Mouse (Mus musculus) kidney, embryonic 16.5 days (tissue): ENCODE measurements around the gene Cxcr4. TPM values are rescaled to one million over a fixed set of nuclear protein-coding genes. Genes with fewer than 3 reads are reported as not detected.
A peak's percentile ranks its signal among the peaks of the same experiment; 100 is the strongest.

ENCODE experiments used
- ATAC-seq: fragments of 200-750 bp; cut with Nextera tagmentation; 2 replicates; pipeline ENCODE4 v1.8.0; 2017; ENCODE audit warnings: moderate TSS enrichment; ENCODE audit not compliant: low FRiP score, low TSS enrichment
- H3K27ac ChIP-seq: fragments of 300-500 bp; sonication (generic); 2 replicates; pipeline ENCODE4 v1.5.1; 2014; ENCODE audit warnings: low read length
- H3K27me3 ChIP-seq: fragments of 300-500 bp; sonication (generic); 2 replicates; pipeline ENCODE4 v1.6.1; 2014; ENCODE audit warnings: low read length, control low read depth, mixed read lengths; ENCODE audit not compliant: insufficient read depth
- H3K36me3 ChIP-seq: fragments of 300-500 bp; sonication (generic); 2 replicates; pipeline ENCODE4 v1.6.1; 2014; ENCODE audit warnings: low read length, control low read depth, mixed read lengths; ENCODE audit not compliant: insufficient read depth
- H3K4me1 ChIP-seq: fragments of 300-500 bp; sonication (generic); 2 replicates; pipeline ENCODE4 v1.6.1; 2014; ENCODE audit warnings: low read length, control low read depth, mixed read lengths; ENCODE audit not compliant: insufficient read depth
- H3K4me2 ChIP-seq: fragments of 300-500 bp; sonication (generic); replicated peaks from 2 replicates; pipeline ENCODE4 v1.6.1; 2014; ENCODE audit warnings: low read depth, low read length
- H3K4me3 ChIP-seq: fragments of 300-500 bp; sonication (generic); 2 replicates; pipeline ENCODE4 v1.5.1; 2014; ENCODE audit warnings: mild to moderate bottlenecking, low read length
- H3K9ac ChIP-seq: fragments of 300-500 bp; sonication (generic); replicated peaks from 2 replicates; pipeline ENCODE4 v1.6.1; 2014; ENCODE audit warnings: low read length
- H3K9me3 ChIP-seq: fragments of 300-500 bp; sonication (generic); 2 replicates; pipeline ENCODE4 v1.6.1; 2016; ENCODE audit warnings: low read length, control low read depth
- WGBS: fragments of 180-500 bp; shearing (Covaris S2); extraction: QIAGEN DNeasy Blood & Tissue Kit; methylation state at CpG from one replicate; pipeline ENCODE4 v1.1.7; 2014; 5-methylcytosine and 5-hydroxymethylcytosine counted together
- polyA plus RNA-seq: library from polyadenylated mRNA; unstranded; fragments of >200 nt; fragmentation: Nextera tagmentation; extraction: Ambion mirVana; gene quantifications from 2 replicates; pipeline ENCODE4 v1.2.1, GENCODE M21; 2015

Gene Cxcr4
- polyA plus RNA-seq, 1 experiment from 2014 or later: 8.7 TPM

DNA sequence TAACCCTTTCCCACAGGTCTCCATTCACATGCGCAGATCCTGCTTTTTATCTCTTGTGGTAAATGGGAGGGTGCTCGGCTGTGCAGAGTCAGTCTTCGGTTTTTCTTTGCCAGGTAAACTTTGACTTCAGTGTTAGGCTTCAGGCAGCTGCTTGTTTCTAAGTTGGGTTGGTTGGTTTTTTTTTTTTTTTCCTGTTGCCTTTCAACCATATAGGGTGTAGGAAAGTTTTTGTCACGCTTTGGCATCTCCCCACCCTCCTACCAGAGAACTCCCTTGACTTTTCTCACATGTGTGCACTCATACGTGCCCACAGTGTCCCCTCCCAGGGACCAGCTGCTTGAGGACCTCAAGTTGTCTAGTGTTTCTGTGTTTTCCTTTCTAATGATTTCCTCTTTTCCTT is 9.2 kb upstream of the Cxcr4 start:
- no peaks in the 10 kb centered on the region for H3K27me3 ChIP-seq
- H3K4me1 ChIP-seq: peaks cover 12% of the 10 kb centered on the region
- WGBS: 63% methylated on average over 5 of the region's 5 CpGs
- no peak for ATAC-seq
- no peak overlapping the region for H3K27ac ChIP-seq
- no peak overlapping the region for H3K4me3 ChIP-seq
- H3K36me3 ChIP-seq: no peaks in the 10 kb centered on the region
- no peak overlapping the region for H3K9ac ChIP-seq
- H3K4me2 ChIP-seq: no peak overlapping the region
- no peaks in the 10 kb centered on the region for H3K9me3 ChIP-seq

DNA sequence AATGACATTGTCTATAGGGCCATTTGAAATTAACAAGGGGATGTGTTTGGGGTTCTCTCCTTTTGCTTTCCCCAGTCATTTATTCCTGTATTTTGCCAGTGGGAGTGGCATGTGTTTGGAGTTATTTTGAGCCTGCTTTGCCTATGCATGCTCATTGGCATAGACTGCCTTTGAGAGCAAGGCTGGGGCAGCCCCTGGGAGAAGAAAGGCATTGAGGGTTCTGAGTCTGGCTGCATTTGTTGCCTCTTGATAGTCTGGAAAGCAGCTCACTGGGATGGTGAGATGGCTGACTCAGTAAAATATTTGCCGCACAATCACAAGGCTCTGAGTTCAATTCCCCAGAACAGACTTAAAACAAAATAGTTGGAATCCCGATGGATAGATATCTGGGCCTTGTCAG is 8.5 kb upstream of the Cxcr4 start:
- Histone ChIP-seq H3K27me3 (peaks cover 2% of the 10 kb centered on the region; the same call in 1 of the 2 replicates), H3K9me3 (no peaks in the 10 kb centered on the region), H3K4me1 (peaks cover 19% of the 10 kb centered on the region), H3K9ac (no peak overlapping the region), H3K36me3 (no peaks in the 10 kb centered on the region), H3K4me3 (no peak overlapping the region), H3K4me2 (no peak overlapping the region), H3K27ac (no peak overlapping the region)
- WGBS: 82% methylated on average over 2 of the region's 2 CpGs
- ATAC-seq: no peak

DNA sequence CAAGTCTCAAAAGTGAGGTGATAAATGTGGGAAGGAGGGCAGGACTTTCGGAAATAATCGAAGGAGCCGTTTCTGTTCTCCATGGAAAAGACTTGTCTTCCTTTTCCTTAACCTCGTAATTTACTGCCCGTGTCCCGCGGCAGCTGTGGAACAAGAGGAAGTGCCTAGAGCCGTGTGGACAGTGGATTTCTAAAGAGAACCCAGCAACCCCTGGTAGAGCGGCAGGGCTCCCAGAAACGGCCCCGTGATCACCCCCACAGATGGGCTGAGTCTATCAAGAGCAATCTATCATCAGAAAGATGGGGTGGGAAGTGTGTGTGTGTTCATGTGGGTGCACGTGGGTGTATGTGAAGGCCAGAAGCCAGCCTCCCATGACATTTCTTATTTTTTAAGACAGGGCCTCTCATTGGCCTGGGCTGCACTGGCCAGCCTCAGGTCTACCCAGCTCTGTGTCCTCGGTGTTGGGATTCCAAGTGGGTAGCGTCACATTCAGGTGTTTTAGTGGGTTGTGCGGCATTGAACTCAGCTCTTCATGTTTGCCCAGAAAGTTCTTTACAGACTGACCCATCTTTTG is 5.2 kb upstream of the Cxcr4 start:
- no peak for ATAC-seq
- H3K4me3 ChIP-seq: no peak overlapping the region
- no peaks in the 10 kb centered on the region for H3K9me3 ChIP-seq
- no peak overlapping the region for H3K27ac ChIP-seq
- peaks cover 43% of the 10 kb centered on the region for H3K4me1 ChIP-seq
- H3K36me3 ChIP-seq: no peaks in the 10 kb centered on the region
- 31% methylated on average over 15 of the region's 15 CpGs for WGBS
- no peak overlapping the region for H3K9ac ChIP-seq
- no peak overlapping the region for H3K4me2 ChIP-seq
- peaks cover 5% of the 10 kb centered on the region for H3K27me3 ChIP-seq

DNA sequence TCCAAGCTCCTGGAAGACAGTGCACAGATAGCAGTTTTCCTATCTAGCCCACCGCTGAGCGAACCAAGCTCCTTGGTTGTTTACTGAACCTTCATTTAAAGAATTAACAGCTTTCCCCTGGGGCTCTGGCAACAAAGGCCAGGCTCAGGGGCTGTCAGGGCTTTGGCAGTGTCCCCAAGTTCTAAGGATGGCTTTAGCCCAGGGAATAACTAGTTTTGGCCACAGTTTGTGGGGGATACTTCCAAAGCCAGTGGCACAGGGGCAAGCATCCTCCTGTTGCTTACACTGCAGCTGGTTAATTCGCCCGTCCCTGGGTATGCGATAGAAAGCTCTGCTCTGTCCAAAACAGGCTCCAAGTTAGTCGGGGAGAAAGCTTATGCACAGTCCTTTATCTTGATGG is 3.4 kb upstream of the Cxcr4 start:
- Histone ChIP-seq H3K27ac (no peak overlapping the region), H3K9ac (no peak overlapping the region), H3K4me1 (peaks cover 47% of the 10 kb centered on the region), H3K4me3 (no peak overlapping the region), H3K36me3 (no peaks in the 10 kb centered on the region), H3K27me3 (peaks cover 14% of the 10 kb centered on the region), H3K9me3 (no peaks in the 10 kb centered on the region), H3K4me2 (no peak overlapping the region)
- ATAC-seq: no peak
- 27% methylated on average over 6 of the region's 6 CpGs for whole genome bisulfite sequencing

DNA sequence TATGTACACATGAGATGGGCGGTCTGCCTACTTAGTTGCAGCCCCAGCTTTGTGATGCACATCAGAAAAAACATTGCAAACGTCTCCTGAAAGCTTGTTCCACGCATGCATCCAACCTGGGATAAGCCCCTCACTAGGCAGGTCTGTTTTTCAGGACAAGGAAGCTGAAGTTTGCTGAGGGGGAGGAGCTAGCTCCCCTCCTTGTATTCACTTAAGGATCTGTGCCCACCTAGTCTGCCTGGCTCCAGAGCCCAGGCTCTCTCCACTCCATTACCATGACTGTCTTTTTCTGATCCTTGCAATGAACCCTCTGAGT is 3.0 kb upstream of the Cxcr4 start:
- peaks cover 16% of the 10 kb centered on the region for H3K27me3 ChIP-seq
- peaks cover 48% of the 10 kb centered on the region for H3K4me1 ChIP-seq
- no peak overlapping the region for H3K4me2 ChIP-seq
- no peak overlapping the region for H3K4me3 ChIP-seq
- H3K9me3 ChIP-seq: no peaks in the 10 kb centered on the region
- H3K36me3 ChIP-seq: no peaks in the 10 kb centered on the region
- WGBS: 9% methylated on average over 3 of the region's 3 CpGs
- H3K27ac ChIP-seq: no peak overlapping the region
- no peak overlapping the region for H3K9ac ChIP-seq
- ATAC-seq: no peak

DNA sequence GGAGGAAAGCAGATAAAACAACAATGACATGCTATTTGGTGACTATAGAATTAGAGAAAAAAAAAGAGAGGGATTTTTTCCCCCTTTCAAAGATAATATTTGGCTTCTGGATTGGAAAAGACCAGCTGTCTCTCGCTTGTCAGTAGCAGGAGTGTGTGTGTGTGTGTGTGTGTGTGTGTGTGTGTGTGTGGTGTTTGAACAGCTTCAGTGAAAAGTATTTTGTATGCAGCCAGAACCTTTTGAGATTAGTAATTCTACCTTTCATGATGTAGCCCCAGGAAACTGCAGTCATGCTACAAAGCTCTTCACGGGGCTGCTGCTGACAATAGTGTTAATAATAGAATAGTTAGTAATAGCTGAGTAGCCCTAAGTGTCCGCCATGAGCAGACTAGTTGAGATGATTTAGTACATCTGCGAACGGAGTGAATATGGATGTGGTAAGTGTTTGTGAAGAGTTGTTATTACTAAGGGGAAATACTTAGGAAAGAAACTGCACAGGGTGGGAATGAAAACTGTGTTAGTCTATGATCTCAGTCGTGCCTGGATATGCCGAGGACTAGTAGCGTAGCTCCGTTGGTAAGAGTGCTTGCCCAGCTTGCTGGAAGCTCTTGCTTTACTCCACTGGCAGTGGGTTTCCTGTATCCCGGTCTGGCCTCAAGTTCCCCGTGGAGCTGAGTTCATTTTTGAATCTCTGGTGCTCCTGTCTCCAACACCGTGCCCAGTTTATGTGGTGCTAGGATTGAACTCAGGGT is 2.4 kb upstream of the Cxcr4 start:
- Histone ChIP-seq H3K27ac (no peak overlapping the region), H3K27me3 (peaks cover 22% of the 10 kb centered on the region), H3K9me3 (no peaks in the 10 kb centered on the region), H3K4me2 (no peak overlapping the region), H3K4me3 (no peak overlapping the region), H3K36me3 (no peaks in the 10 kb centered on the region), H3K4me1 (peaks cover 48% of the 10 kb centered on the region), H3K9ac (no peak overlapping the region)
- WGBS: 29% methylated on average over 12 of the region's 12 CpGs
- no peak for ATAC-seq

DNA sequence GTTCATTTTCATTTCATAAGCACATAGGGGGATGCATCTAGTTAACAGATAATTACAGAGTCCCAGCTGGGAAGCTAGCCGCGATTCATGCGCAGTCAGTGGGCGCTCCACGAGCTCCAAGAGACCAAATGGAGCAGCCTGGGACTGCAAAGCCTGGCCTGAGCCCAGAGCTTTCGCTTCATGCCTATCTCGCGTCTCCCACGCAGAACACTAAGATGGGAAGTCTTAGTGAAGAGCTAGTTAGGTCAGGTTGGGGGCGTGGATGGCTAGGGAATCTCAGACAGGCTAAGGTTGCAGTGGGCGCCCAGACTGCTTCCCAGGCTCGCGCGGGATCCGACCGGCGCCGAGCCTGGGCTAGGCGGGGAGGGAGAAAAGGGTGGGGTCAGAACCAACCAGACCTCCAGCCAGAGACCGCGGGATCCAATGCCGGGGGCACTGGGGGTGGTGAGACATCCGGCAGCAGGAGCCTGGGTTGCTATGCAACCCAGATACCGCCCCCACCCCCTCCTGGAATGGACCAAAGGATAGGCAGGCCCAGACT is 938 bp upstream of the Cxcr4 start:
- Histone ChIP-seq H3K4me2 (peak overlapping the region; percentile 94), H3K4me3 (peak overlapping the region; percentile 70), H3K36me3 (no peaks in the 10 kb centered on the region), H3K4me1 (peaks cover 48% of the 10 kb centered on the region), H3K9ac (peak overlapping the region; percentile 45), H3K27ac (no peak overlapping the region; the same call in 1 of the 2 replicates), H3K9me3 (no peaks in the 10 kb centered on the region), H3K27me3 (peaks cover 22% of the 10 kb centered on the region)
- WGBS: 3% methylated on average over 22 of the region's 24 CpGs
- ATAC-seq: peak; percentile 49; the same call in 1 of the 2 replicates

DNA sequence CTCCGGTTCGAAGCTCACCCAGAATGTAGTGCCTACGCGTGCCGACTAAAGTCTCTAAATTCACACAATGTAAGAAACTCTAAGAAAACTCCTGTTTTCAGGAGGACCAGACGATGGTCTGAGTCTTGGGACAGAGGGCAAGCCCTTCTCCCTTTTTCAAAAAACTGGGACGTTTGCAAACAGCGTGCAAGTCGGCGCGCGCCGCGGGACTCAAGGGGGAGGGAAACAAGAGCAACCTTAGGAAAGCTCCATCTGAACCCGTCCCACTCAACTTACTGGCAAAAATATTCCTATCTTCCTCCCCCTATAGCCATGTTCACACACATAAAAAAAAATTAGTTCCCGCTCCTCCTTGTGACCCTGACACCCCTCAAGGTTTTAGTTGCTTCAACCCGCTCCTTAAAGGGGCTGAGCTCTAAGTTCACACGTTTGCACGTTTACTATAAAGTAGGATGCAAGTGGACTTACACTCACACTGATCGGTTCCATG is 327 bp downstream of the Cxcr4 start:
- Histone ChIP-seq H3K4me2 (peak overlapping the region; percentile 94), H3K36me3 (no peaks in the 10 kb centered on the region), H3K27ac (peak overlapping the region; percentile 79), H3K27me3 (peaks cover 22% of the 10 kb centered on the region), H3K9ac (peak overlapping the region; percentile 73), H3K9me3 (no peaks in the 10 kb centered on the region), H3K4me3 (peak overlapping the region; percentile 70), H3K4me1 (peaks cover 40% of the 10 kb centered on the region)
- ATAC-seq: peak; percentile 5; the same call in 1 of the 2 replicates
- WGBS: 0% methylated on average over 20 of the region's 20 CpGs

DNA sequence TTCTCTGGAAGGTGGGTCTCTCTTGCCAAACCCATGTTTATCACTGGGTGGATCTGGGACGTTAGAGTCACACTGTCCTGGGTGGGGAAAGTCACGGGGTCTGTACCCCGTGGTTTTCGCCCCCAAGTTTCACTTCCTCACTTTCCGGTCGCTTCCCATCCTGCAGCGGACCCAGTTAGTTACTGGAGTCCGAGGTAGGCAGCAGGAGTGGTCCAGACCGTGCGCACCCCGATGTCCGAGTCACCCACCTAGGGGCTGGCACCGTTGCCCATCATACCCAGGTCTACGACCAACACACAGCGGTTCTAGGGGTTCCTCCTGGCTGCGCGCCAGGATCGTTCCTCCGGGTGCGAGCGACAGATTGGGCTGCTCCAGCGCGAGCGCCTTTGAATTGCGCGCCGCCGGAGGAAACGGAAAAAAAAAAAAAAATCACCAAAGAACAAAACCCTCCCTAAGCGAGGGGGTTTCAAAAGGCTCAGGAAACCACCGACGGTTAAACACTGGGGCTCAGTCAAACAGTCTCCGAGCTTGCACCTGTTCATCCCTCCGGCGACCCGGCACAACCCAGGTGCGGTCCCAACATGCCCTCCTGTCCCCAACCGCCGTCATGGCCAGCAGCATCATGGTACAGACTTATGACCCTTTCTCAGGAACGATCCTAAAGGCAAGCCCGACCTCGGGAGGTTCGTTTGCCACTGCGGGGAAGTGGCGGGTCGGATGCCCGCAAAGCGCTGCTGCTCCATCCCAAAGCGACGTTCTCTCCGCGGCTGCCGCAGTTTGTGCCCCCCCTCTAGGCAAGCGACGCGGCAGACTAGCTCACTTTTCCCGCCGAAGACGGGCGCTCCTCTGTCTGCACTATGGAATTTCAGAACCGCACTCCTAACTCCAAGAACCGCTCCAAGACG is 1.0 kb downstream of the Cxcr4 start:
- ATAC-seq: 0 out of 2 replicates have a peak, but pooled peaks have one; percentile 1
- Histone ChIP-seq H3K27me3 (peaks cover 22% of the 10 kb centered on the region), H3K36me3 (no peaks in the 10 kb centered on the region), H3K4me2 (peak overlapping the region; percentile 94), H3K27ac (peak overlapping the region; percentile 79), H3K4me3 (peak overlapping the region; percentile 70), H3K4me1 (peaks cover 37% of the 10 kb centered on the region), H3K9me3 (no peaks in the 10 kb centered on the region), H3K9ac (peak overlapping the region; percentile 73)
- WGBS: under 1% methylated on average over 63 of the region's 63 CpGs
